ENCODE assay signal across 22 mouse cellular contexts in genomic region chr6:113650197-113650640, GRCm38 (mm10). TPM values are rescaled to one million over a fixed set of nuclear protein-coding genes. Genes with fewer than 3 reads are reported as not detected.
DNase-seq lines count a peak whose midpoint lies in the region; ATAC-seq and TF ChIP-seq lines count a peak whose summit lies in the region.
"Had no signal": no experiment of that assay in that cellular context is flagged by ENCODE, and none has a peak within 500 bp of the region (broad histone marks: within the 10 kb centered on the region; RNA-seq: fewer than 3 reads in every experiment).

No protein-coding gene starts in this region.

- 0 out of 2 replicates have a peak, but pooled peaks have one; percentile 16 for ATAC-seq in monocyte, adult 5-6 weeks (replicated peaks; ENCODE audit: insufficient number of reproducible peaks, low FRiP score, low TSS enrichment, poor library complexity, severe bottlenecking)
- no peak for ATAC-seq in forebrain, embryonic 15.5 days (replicated peaks)
- ATAC-seq: forebrain, postnatal 0 days; hindbrain, postnatal 0 days; lung, postnatal 0 days had no signal

- intact Hi-C loops in gastrocnemius, postnatal 14 days (cut with DNase I; ENCODE audit: low total_unique reads): no loop called here

- DNase-seq in liver, adult 2 months (ENCODE audit: extremely low read depth, low read depth, low spot score): no peak
- DNase-seq in liver: no peak
- DNase-seq in ES-E14 (ENCODE audit: low read depth, low spot score): no peak
- no peak for DNase-seq in gastrocnemius, postnatal 14 days
- no peak for DNase-seq in left cerebral cortex, adult 11 months (ENCODE audit: low spot score)
- DNase-seq: cerebellum, adult 18-20 months; forebrain, postnatal 0 days; gastrocnemius, postnatal 10 days; heart, postnatal 14 days; kidney, adult 8-10 months; right cerebral cortex, adult 18-20 months had no signal

- no peak overlapping the region for H3K4me3 ChIP-seq in liver, adult 2 months (ENCODE audit: insufficient read depth, low read depth, low read length)
- H3K4me3 ChIP-seq in ES-E14 (ENCODE audit: insufficient read depth in 1 of 2, low read depth in 1 of 2, low read length in 2 of 2, poor library complexity in 1 of 2, severe bottlenecking in 1 of 2): no peak overlapping the region
- H3K4me3 ChIP-seq in brown adipose tissue, adult 24 weeks (ENCODE audit: insufficient read depth, low read depth, low read length): no peak overlapping the region
- no peak overlapping the region for H3K4me3 ChIP-seq in forebrain, embryonic 15.5 days
- H3K4me3 ChIP-seq: heart, embryonic 10.5 days; limb, embryonic 15.5 days; myocyte had no signal

- peak overlapping the region; percentile 68 for H3K27ac ChIP-seq in liver, adult 2 months (replicated peaks; ENCODE audit: insufficient read depth, low read depth, low read length)
- H3K27ac ChIP-seq in ES-E14 (ENCODE audit: insufficient read depth, low read depth, low read length, poor library complexity, severe bottlenecking): no peak overlapping the region
- peak overlapping the region; percentile 61 for H3K27ac ChIP-seq in brown adipose tissue, adult 24 weeks (replicated peaks; ENCODE audit: low read depth, low read length)
- H3K27ac ChIP-seq in forebrain, embryonic 15.5 days (replicated peaks): no peak overlapping the region
- H3K27ac ChIP-seq: heart, embryonic 10.5 days; hindbrain, postnatal 0 days; limb, embryonic 15.5 days had no signal

- H3K79me2 ChIP-seq in liver, adult 2 months (ENCODE audit: control insufficient read depth, insufficient read depth, low read length): peaks cover 39% of the 10 kb centered on the region; the same call in 1 of the 2 replicates

- H3K4me1 ChIP-seq in liver, adult 2 months (ENCODE audit: control insufficient read depth, insufficient read depth, low read length): peaks cover 30% of the 10 kb centered on the region
- H3K4me1 ChIP-seq in ES-E14 (ENCODE audit: control insufficient read depth in 2 of 2, insufficient read depth in 2 of 2, low read length in 2 of 2, poor library complexity in 1 of 2): peaks cover 1 to 16% of the 10 kb centered on the region in 2 experiments; a peak in 2 of 4 replicates
- peaks cover 52% of the 10 kb centered on the region for H3K4me1 ChIP-seq in brown adipose tissue, adult 24 weeks (ENCODE audit: control insufficient read depth, insufficient read depth, insufficient read length, low read length)
- no peaks in the 10 kb centered on the region for H3K4me1 ChIP-seq in forebrain, embryonic 15.5 days
- H3K4me1 ChIP-seq: limb, embryonic 15.5 days had no signal

- no peaks in the 10 kb centered on the region for H3K9me3 ChIP-seq in ES-E14 (ENCODE audit: control insufficient read depth, insufficient read depth, low read depth, low read length)
- no peaks in the 10 kb centered on the region for H3K9me3 ChIP-seq in forebrain, embryonic 15.5 days
- H3K9me3 ChIP-seq: heart, embryonic 10.5 days; limb, embryonic 15.5 days had no signal

- WGBS in liver, adult 2 months: 76% methylated on average over 4 of the region's 4 CpGs
- WGBS in forebrain, embryonic 15.5 days: 78% methylated on average over 4 of the region's 4 CpGs

- no peaks in the 10 kb centered on the region for H3K27me3 ChIP-seq in liver, adult 2 months (ENCODE audit: control insufficient read depth, insufficient read depth, low read length)
- no peaks in the 10 kb centered on the region for H3K27me3 ChIP-seq in forebrain, embryonic 15.5 days
- H3K27me3 ChIP-seq: limb, embryonic 15.5 days had no signal

- peaks cover 12% of the 10 kb centered on the region; the same call in 1 of the 2 replicates for H3K36me3 ChIP-seq in liver, adult 2 months (ENCODE audit: control insufficient read depth, insufficient read depth, low read length)
- no peaks in the 10 kb centered on the region for H3K36me3 ChIP-seq in ES-E14 (ENCODE audit: control insufficient read depth, insufficient read depth, low read length, poor library complexity, severe bottlenecking)
- no peaks in the 10 kb centered on the region for H3K36me3 ChIP-seq in forebrain, embryonic 15.5 days
- H3K36me3 ChIP-seq: heart, embryonic 10.5 days; limb, embryonic 15.5 days had no signal

- TF ChIP-seq CTCF in liver, adult 2 months (IDR thresholded peaks at IDR 0.05; ENCODE audit: low read depth, low read length): no peak

- H3K9ac ChIP-seq in liver, adult 2 months (ENCODE audit: low read depth, low read length): no peak overlapping the region
- no peak overlapping the region for H3K9ac ChIP-seq in ES-E14 (ENCODE audit: insufficient read depth, low read depth, low read length, poor library complexity, severe bottlenecking)
- no peak overlapping the region for H3K9ac ChIP-seq in forebrain, embryonic 15.5 days (replicated peaks)
- H3K9ac ChIP-seq: forebrain, postnatal 0 days; limb, embryonic 15.5 days had no signal

- H3K4me2 ChIP-seq in forebrain, embryonic 15.5 days (replicated peaks): no peak overlapping the region
- H3K4me2 ChIP-seq: limb, embryonic 15.5 days; midbrain, embryonic 11.5 days had no signal

- in situ Hi-C loops in ES-E14 (cut with MboI; ENCODE audit: low sequenced_read_pairs in 2 of 2, unreplicated experiment in 2 of 2): no loop called here

- no peak for TF ChIP-seq POLR2A in liver, adult 2 months (IDR thresholded peaks at IDR 0.05; ENCODE audit: extremely low read depth, insufficient read depth, low read length)

TF ChIP-seq in ES-E14, 5 proteins besides CTCF, POLR2A, EP300 and RAD21:
- TF ChIP-seq ZNF384 (IDR thresholded peaks at IDR 0.05; ENCODE audit: low read depth, low read length): 0 out of 2 replicates have a peak, but pooled peaks have one; percentile 26
- TF ChIP-seq HCFC1 (IDR thresholded peaks at IDR 0.05; ENCODE audit: borderline replicate concordance, insufficient read depth, low read length): no peak

RNA-seq across cellular contexts. Expression of gene Irak2, which starts 12.0 kb away (rescaled TPM):
- total RNA-seq in liver, adult 2 months (2014; rRNA removed): 18.2 and 20.7 TPM in 2 replicates
- polyA plus RNA-seq in liver, adult 2 months (2012; rRNA removed): 30.8 and 36.1 TPM in 2 replicates
- total RNA-seq in ES-E14 (2012; rRNA removed): 12.6 and 22.0 TPM in 2 replicates
- 18.9 and 19.7 TPM in 2 replicates for polyA plus RNA-seq in brown adipose tissue, adult 24 weeks (2012; ENCODE audit: insufficient read depth, insufficient read length, missing spikeins)
- total RNA-seq in monocyte, adult 5-6 weeks (2017): 99.6 to 134 TPM (median 117 TPM) in 3 replicates
- total RNA-seq in gastrocnemius, postnatal 14 days (2021): 1 to 10 TPM; 4.7 to 4.8 TPM
- 1.3 and 1.5 TPM in 2 replicates for polyA plus RNA-seq in forebrain, embryonic 15.5 days (2015; fragmentation: Nextera tagmentation; extraction: Ambion mirVana)

RNA-seq across cellular contexts. Expression of gene Vhl, which starts 26.5 kb away (rescaled TPM):
- 7.2 and 9.1 TPM in 2 replicates for total RNA-seq in liver, adult 2 months (2014; rRNA removed)
- 12.1 and 14.0 TPM in 2 replicates for polyA plus RNA-seq in liver, adult 2 months (2012; rRNA removed)
- total RNA-seq in ES-E14 (2012; rRNA removed): 13.2 and 13.9 TPM in 2 replicates
- polyA plus RNA-seq in brown adipose tissue, adult 24 weeks (2012; ENCODE audit: insufficient read depth, insufficient read length, missing spikeins): 13.2 and 15.0 TPM in 2 replicates
- total RNA-seq in monocyte, adult 5-6 weeks (2017): 17.1 to 24.7 TPM (median 21.6 TPM) in 3 replicates
- 1 to 10 TPM; 6.8 to 7.0 TPM for total RNA-seq in gastrocnemius, postnatal 14 days (2021)
- polyA plus RNA-seq in forebrain, embryonic 15.5 days (2015; fragmentation: Nextera tagmentation; extraction: Ambion mirVana): 79.6 and 83.6 TPM in 2 replicates

RNA-seq across cellular contexts. Expression of gene Brk1, which starts 45.6 kb away (rescaled TPM):
- total RNA-seq in liver, adult 2 months (2014; rRNA removed): 70.3 and 76.0 TPM in 2 replicates
- 75.9 and 80.3 TPM in 2 replicates for polyA plus RNA-seq in liver, adult 2 months (2012; rRNA removed)
- total RNA-seq in ES-E14 (2012; rRNA removed): 81.8 and 113 TPM in 2 replicates
- polyA plus RNA-seq in brown adipose tissue, adult 24 weeks (2012; ENCODE audit: insufficient read depth, insufficient read length, missing spikeins): 158 and 192 TPM in 2 replicates
- total RNA-seq in monocyte, adult 5-6 weeks (2017): 111 to 131 TPM (median 120 TPM) in 3 replicates
- total RNA-seq in gastrocnemius, postnatal 14 days (2021): 10 to 100 TPM; 42.8 to 52.4 TPM
- 239 and 240 TPM in 2 replicates for polyA plus RNA-seq in forebrain, embryonic 15.5 days (2015; fragmentation: Nextera tagmentation; extraction: Ambion mirVana)

RNA-seq across cellular contexts. Expression of gene Tatdn2, which starts 46.6 kb away (rescaled TPM):
- total RNA-seq in liver, adult 2 months (2014; rRNA removed): 15.0 and 19.9 TPM in 2 replicates
- 15.6 and 16.7 TPM in 2 replicates for polyA plus RNA-seq in liver, adult 2 months (2012; rRNA removed)
- total RNA-seq in ES-E14 (2012; rRNA removed): 62.6 and 70.6 TPM in 2 replicates
- polyA plus RNA-seq in brown adipose tissue, adult 24 weeks (2012; ENCODE audit: insufficient read depth, insufficient read length, missing spikeins): 18.0 and 29.7 TPM in 2 replicates
- 306 to 404 TPM (median 339 TPM) in 3 replicates for total RNA-seq in monocyte, adult 5-6 weeks (2017)
- 10 to 100 TPM; 25.7 to 29.1 TPM for total RNA-seq in gastrocnemius, postnatal 14 days (2021)
- 0.78 and 1.3 TPM in 2 replicates for polyA plus RNA-seq in forebrain, embryonic 15.5 days (2015; fragmentation: Nextera tagmentation; extraction: Ambion mirVana)

RNA-seq across cellular contexts. Expression of gene Fancd2os, which starts 49.7 kb away (rescaled TPM):
- total RNA-seq in liver, adult 2 months (2014; rRNA removed): not detected in 2 replicates
- not detected in 2 replicates for polyA plus RNA-seq in liver, adult 2 months (2012; rRNA removed)
- total RNA-seq in ES-E14 (2012; rRNA removed): 0.45 and 1.0 TPM in 2 replicates
- polyA plus RNA-seq in brown adipose tissue, adult 24 weeks (2012; ENCODE audit: insufficient read depth, insufficient read length, missing spikeins): not detected in 2 replicates
- total RNA-seq in monocyte, adult 5-6 weeks (2017): not detected in 3 replicates
- total RNA-seq in gastrocnemius, postnatal 14 days (2021): not detected
- polyA plus RNA-seq in forebrain, embryonic 15.5 days (2015; fragmentation: Nextera tagmentation; extraction: Ambion mirVana): 0.22 TPM in 1 of 2 replicates, not detected in the other
- total RNA-seq: forebrain, postnatal 0 days; gastrocnemius, postnatal 10 days; heart, postnatal 14 days; hindbrain, postnatal 0 days; left cerebral cortex, postnatal 10 days had no signal
- polyA plus RNA-seq: forebrain, postnatal 0 days; hindbrain, postnatal 0 days; large intestine, adult 2 months; limb, embryonic 15.5 days; lung, postnatal 0 days had no signal

Comparison
In these comparisons a context has a peak if more than half of its experiments do, and no peak if none do; other contexts are left out.
1. H3K27ac ChIP-seq: peak in liver, adult 2 months (single experiment) and brown adipose tissue, adult 24 weeks (single experiment); none in ES-E14 (single experiment) and forebrain, embryonic 15.5 days (single experiment).